Mouse (Mus musculus): ENCODE results near the gene Lrp10. TPM values are rescaled to one million over a fixed set of nuclear protein-coding genes. Genes with fewer than 3 reads are reported as not detected.
A peak's percentile ranks its signal among the peaks of the same experiment; 100 is the strongest.

Lrp10 gene
- polyA plus RNA-seq, 1 experiment from 2014 or later: 41.0 TPM

- Histone ChIP-seq H3K27ac (replicated peaks; ENCODE audit: low read depth, low read length) (peak within 1 kb of the TSS; percentile 99), H3K36me3 (ENCODE audit: control insufficient read depth, insufficient read depth, low read length) (peaks cover 34% of the 10 kb centered on the region), H3K4me1 (ENCODE audit: control insufficient read depth, insufficient read depth, low read length) (peaks cover 30% of the 10 kb centered on the region), H3K27me3 (replicated peaks; ENCODE audit: control insufficient read depth, insufficient read depth, low read length) (no peaks in the 10 kb centered on the region), H3K4me3 (ENCODE audit: low read depth, low read length) (peak within 1 kb of the TSS; percentile 83), H3K4me2 (ENCODE audit: low read depth, low read length) (peak within 1 kb of the TSS; percentile 79), H3K9ac (ENCODE audit: low read depth, low read length) (peak within 1 kb of the TSS; percentile 95), H3K9me3 (ENCODE audit: control insufficient read depth, low read length) (no peaks in the 10 kb centered on the region)
- ATAC-seq (ENCODE audit: low read depth): peak; percentile 75
- DNase-seq (ENCODE audit: low spot score): peak; percentile 96
- WGBS: under 1% methylated on average over 26 of the region's 49 CpGs
These were observed 32.4 kb upstream of the Lrp10 start, which contains the start of gene Mmp14 for GRCm38 (mm10) chr14:54431334-54432077. Gene Mmp14, plus strand, starts transcription at chr14:54431612.

- H3K9me3 ChIP-seq (ENCODE audit: control insufficient read depth, low read length): no peaks in the 10 kb centered on the region
- DNase-seq (ENCODE audit: low spot score) (no peak), ATAC-seq (ENCODE audit: low read depth) (peak; percentile 10)
- WGBS: under 1% methylated on average over 46 of the region's 54 CpGs
- H3K4me2 ChIP-seq (ENCODE audit: low read depth, low read length): peak overlapping the region; percentile 79
- peak overlapping the region; percentile 95 for H3K9ac ChIP-seq (ENCODE audit: low read depth, low read length)
- H3K4me3 ChIP-seq (ENCODE audit: low read depth, low read length): peak overlapping the region; percentile 83
- H3K27me3 ChIP-seq (replicated peaks; ENCODE audit: control insufficient read depth, insufficient read depth, low read length): no peaks in the 10 kb centered on the region
- H3K36me3 ChIP-seq (ENCODE audit: control insufficient read depth, insufficient read depth, low read length): peaks cover 41% of the 10 kb centered on the region
- H3K27ac ChIP-seq (replicated peaks; ENCODE audit: low read depth, low read length): peak overlapping the region; percentile 99
- H3K4me1 ChIP-seq (ENCODE audit: control insufficient read depth, insufficient read depth, low read length): peaks cover 30% of the 10 kb centered on the region
These were observed 31.7 kb upstream of the Lrp10 start for GRCm38 (mm10) chr14:54432078-54432836.

- peak overlapping the region; percentile 99 for H3K27ac ChIP-seq (replicated peaks; ENCODE audit: low read depth, low read length)
- peaks cover 27% of the 10 kb centered on the region for H3K4me1 ChIP-seq (ENCODE audit: control insufficient read depth, insufficient read depth, low read length)
- DNase-seq (ENCODE audit: low spot score) (peak; percentile 62), ATAC-seq (ENCODE audit: low read depth) (0 out of 2 replicates have a peak, but pooled peaks have one; percentile 23)
- no peaks in the 10 kb centered on the region for H3K9me3 ChIP-seq (ENCODE audit: control insufficient read depth, low read length)
- H3K4me3 ChIP-seq (ENCODE audit: low read depth, low read length): peak overlapping the region; percentile 83
- H3K36me3 ChIP-seq (ENCODE audit: control insufficient read depth, insufficient read depth, low read length): peaks cover 49% of the 10 kb centered on the region
- H3K9ac ChIP-seq (ENCODE audit: low read depth, low read length): peak overlapping the region; percentile 95
- H3K27me3 ChIP-seq (replicated peaks; ENCODE audit: control insufficient read depth, insufficient read depth, low read length): no peaks in the 10 kb centered on the region
- WGBS: 24% methylated on average over 13 of the region's 17 CpGs
- H3K4me2 ChIP-seq (ENCODE audit: low read depth, low read length): peak overlapping the region; percentile 79
These were observed 30.8 kb upstream of the Lrp10 start for GRCm38 (mm10) chr14:54432837-54433830.

GRCm38 (mm10) chr14:54433941-54434531, 29.9 kb upstream of the Lrp10 start:
- peak overlapping the region; percentile 79 for H3K4me2 ChIP-seq (ENCODE audit: low read depth, low read length)
- no peaks in the 10 kb centered on the region for H3K9me3 ChIP-seq (ENCODE audit: control insufficient read depth, low read length)
- no peaks in the 10 kb centered on the region for H3K27me3 ChIP-seq (replicated peaks; ENCODE audit: control insufficient read depth, insufficient read depth, low read length)
- no peak for ATAC-seq (ENCODE audit: low read depth)
- 46% methylated on average over 12 of the region's 12 CpGs for WGBS
- peak overlapping the region; percentile 99 for H3K27ac ChIP-seq (replicated peaks; ENCODE audit: low read depth, low read length)
- DNase-seq (ENCODE audit: low spot score): no peak
- peaks cover 50% of the 10 kb centered on the region for H3K36me3 ChIP-seq (ENCODE audit: control insufficient read depth, insufficient read depth, low read length)
- peaks cover 27% of the 10 kb centered on the region for H3K4me1 ChIP-seq (ENCODE audit: control insufficient read depth, insufficient read depth, low read length)
- H3K9ac ChIP-seq (ENCODE audit: low read depth, low read length): peak overlapping the region; percentile 95
- peak overlapping the region; percentile 83 for H3K4me3 ChIP-seq (ENCODE audit: low read depth, low read length)

- H3K4me3 ChIP-seq (ENCODE audit: low read depth, low read length): no peak overlapping the region
- H3K4me1 ChIP-seq (ENCODE audit: control insufficient read depth, insufficient read depth, low read length): peaks cover 15% of the 10 kb centered on the region
- no peak for ATAC-seq (ENCODE audit: low read depth)
- H3K27ac ChIP-seq (replicated peaks; ENCODE audit: low read depth, low read length): no peak overlapping the region
- no peak for DNase-seq (ENCODE audit: low spot score)
- H3K36me3 ChIP-seq (ENCODE audit: control insufficient read depth, insufficient read depth, low read length): peaks cover 53% of the 10 kb centered on the region
- no peak overlapping the region for H3K4me2 ChIP-seq (ENCODE audit: low read depth, low read length)
- no peaks in the 10 kb centered on the region for H3K9me3 ChIP-seq (ENCODE audit: control insufficient read depth, low read length)
- H3K9ac ChIP-seq (ENCODE audit: low read depth, low read length): no peak overlapping the region
- no peaks in the 10 kb centered on the region for H3K27me3 ChIP-seq (replicated peaks; ENCODE audit: control insufficient read depth, insufficient read depth, low read length)
- WGBS: 80% methylated on average over 11 of the region's 11 CpGs
These were observed 28.6 kb upstream of the Lrp10 start for GRCm38 (mm10) chr14:54435194-54435918.

- WGBS: 87% methylated on average over 12 of the region's 12 CpGs
- Histone ChIP-seq H3K36me3 (ENCODE audit: control insufficient read depth, insufficient read depth, low read length) (peaks cover 61% of the 10 kb centered on the region), H3K4me1 (ENCODE audit: control insufficient read depth, insufficient read depth, low read length) (peaks cover 20% of the 10 kb centered on the region), H3K27me3 (replicated peaks; ENCODE audit: control insufficient read depth, insufficient read depth, low read length) (no peaks in the 10 kb centered on the region), H3K9ac (ENCODE audit: low read depth, low read length) (no peak overlapping the region), H3K27ac (replicated peaks; ENCODE audit: low read depth, low read length) (no peak overlapping the region), H3K4me3 (ENCODE audit: low read depth, low read length) (no peak overlapping the region), H3K4me2 (ENCODE audit: low read depth, low read length) (no peak overlapping the region), H3K9me3 (ENCODE audit: control insufficient read depth, low read length) (no peaks in the 10 kb centered on the region)
- no peak for DNase-seq (ENCODE audit: low spot score)
- ATAC-seq (ENCODE audit: low read depth): no peak
These were observed 24.8 kb upstream of the Lrp10 start for GRCm38 (mm10) chr14:54439155-54439554.

GRCm38 (mm10) chr14:54439610-54440009, 24.3 kb upstream of the Lrp10 start:
- no peaks in the 10 kb centered on the region for H3K27me3 ChIP-seq (replicated peaks; ENCODE audit: control insufficient read depth, insufficient read depth, low read length)
- H3K9me3 ChIP-seq (ENCODE audit: control insufficient read depth, low read length): no peaks in the 10 kb centered on the region
- DNase-seq (ENCODE audit: low spot score) (no peak), ATAC-seq (ENCODE audit: low read depth) (no peak)
- H3K27ac ChIP-seq (replicated peaks; ENCODE audit: low read depth, low read length): no peak overlapping the region
- no peak overlapping the region for H3K9ac ChIP-seq (ENCODE audit: low read depth, low read length)
- 62% methylated on average over 7 of the region's 7 CpGs for WGBS
- H3K4me2 ChIP-seq (ENCODE audit: low read depth, low read length): no peak overlapping the region
- H3K4me1 ChIP-seq (ENCODE audit: control insufficient read depth, insufficient read depth, low read length): peaks cover 16% of the 10 kb centered on the region
- peaks cover 61% of the 10 kb centered on the region for H3K36me3 ChIP-seq (ENCODE audit: control insufficient read depth, insufficient read depth, low read length)
- H3K4me3 ChIP-seq (ENCODE audit: low read depth, low read length): no peak overlapping the region

Data from embryonic facial prominence, embryonic 14.5 days (tissue).